Mouse (Mus musculus) brain, embryonic 14.5 days (tissue): ENCODE results near the gene Olfr447. TPM values are rescaled to one million over a fixed set of nuclear protein-coding genes. Genes with fewer than 3 reads are reported as not detected.
A peak's percentile ranks its signal among the peaks of the same experiment; 100 is the strongest.

Experiments used
- DNase-seq: peaks from one replicate; pipeline ENCODE4 v3.0.0-alpha.2; 2011; ENCODE audit warnings: low read depth
- CTCF ChIP-seq: fragments of 200-500 bp; IDR thresholded peaks from 2 replicates; pipeline ENCODE4 v1.5.1; 2012; ENCODE audit warnings: inconsistent platforms, mild to moderate bottlenecking, moderate library complexity, borderline replicate concordance; ENCODE audit not compliant: insufficient read depth, insufficient read length; ENCODE audit errors: extremely low read depth
- POLR2A ChIP-seq: fragments of 200-500 bp; IDR thresholded peaks from 2 replicates; pipeline ENCODE4 v1.6.1; 2012; ENCODE audit warnings: mild to moderate bottlenecking, inconsistent platforms, borderline replicate concordance; ENCODE audit not compliant: poor library complexity, insufficient read depth, insufficient read length, severe bottlenecking; ENCODE audit errors: extremely low read depth
- polyA plus RNA-seq: library from polyadenylated mRNA; depleted of rRNA; stranded (reverse); fragments of >200 nt; gene quantifications from 2 replicates; pipeline ENCODE4 v1.2.3, GENCODE M21; 2012; rRNA removed

The Olfr447 gene
- polyA plus RNA-seq, result not detected in 2 replicates

DNA sequence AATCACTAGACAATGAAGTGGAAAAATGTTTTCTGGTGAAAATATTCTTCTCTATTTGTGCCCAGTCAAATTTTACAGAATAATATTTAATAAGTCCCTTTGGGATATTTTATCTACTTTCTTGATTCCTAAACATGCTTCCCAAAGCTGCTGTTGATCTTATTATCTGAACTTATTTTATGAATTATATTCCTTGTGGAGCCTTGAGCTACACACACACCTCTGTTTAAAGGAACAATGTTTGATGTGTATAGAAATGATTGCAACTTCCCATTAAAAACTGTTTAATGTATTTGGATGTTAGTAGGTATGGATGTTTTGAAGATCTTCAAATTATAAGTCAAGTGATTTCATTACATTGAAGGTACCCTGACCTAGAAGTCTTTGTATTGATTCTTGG lies at the start of gene Olfr447:
Olfr447 (plus strand) TSS at position 301 of the 400 bp plus-strand sequence.
- no peak for TF ChIP-seq POLR2A
- TF ChIP-seq CTCF, result no peak
- DNase-seq, result no peak

DNA sequence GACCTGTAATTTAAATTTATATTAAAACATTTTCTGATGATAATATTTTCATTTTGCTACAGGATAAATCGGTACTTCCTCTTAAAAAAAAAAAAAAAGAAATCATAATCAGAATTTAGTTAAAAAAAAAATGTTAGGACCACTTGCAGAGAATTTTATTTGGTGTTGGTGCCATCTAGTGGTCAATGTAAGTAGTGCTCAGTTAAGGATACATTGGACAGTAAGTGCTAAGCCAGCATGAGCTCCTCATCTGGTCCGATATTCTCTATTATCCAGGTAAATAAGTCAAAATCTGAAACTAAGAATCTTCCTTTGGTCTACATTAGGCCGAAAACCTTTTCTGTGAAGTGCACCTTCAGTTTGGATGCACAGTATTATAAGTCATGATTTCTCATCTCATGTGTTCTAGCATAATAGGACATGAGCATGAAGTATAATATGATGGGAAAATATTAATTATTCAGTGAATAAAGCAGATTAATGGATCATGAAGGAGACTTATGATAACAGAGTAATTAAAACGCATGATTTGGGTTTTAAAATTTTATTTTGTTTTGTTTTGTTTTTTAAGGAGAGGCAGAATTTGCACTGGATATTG lies 48.4 kb upstream of the Olfr447 start:
- DNase-seq, result peak; percentile 83
- TF ChIP-seq CTCF, result peak; percentile 45; the same call in 1 of the 2 replicates
- no peak for TF ChIP-seq POLR2A

DNA sequence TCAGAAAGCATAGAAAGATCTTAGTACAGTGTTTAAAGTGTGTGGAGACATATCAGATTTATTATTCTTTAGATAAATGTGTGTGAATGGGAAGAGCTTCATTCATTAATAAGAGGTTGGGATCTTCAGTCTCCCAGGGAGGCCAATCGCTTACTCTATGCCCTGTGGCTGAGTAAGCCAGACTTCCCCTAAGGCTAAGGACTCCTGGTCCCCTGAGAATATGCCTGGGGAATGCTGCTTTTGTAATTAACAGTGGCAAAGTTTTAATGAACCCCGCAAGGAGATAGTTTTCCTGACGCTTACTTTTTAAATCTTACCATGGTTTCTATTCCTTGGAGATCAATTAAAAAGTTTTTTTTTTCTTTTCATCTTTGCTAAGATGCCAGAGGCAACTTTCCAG lies 39.0 kb upstream of the Olfr447 start:
- TF ChIP-seq CTCF, result no peak
- no peak for TF ChIP-seq POLR2A
- peak; percentile 38 for DNase-seq

DNA sequence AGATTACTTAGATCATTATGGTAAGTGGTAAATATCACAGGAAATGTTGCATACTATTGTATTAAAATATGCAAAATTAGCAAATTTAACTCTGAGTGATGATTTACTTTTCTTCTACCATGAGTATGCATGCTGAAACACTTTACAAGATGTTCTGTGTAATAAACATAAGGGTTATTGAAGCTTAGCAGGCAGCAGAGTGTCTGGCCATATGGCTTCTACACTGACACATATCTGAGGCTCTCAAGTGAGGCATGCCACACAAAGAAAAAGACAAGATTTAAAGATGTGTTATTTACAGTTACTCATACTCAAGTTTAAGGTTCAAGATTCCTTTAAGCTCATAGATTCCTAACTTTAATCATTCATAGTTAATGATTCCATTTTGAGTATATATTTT lies 32.4 kb upstream of the Olfr447 start:
- peak; percentile 17 for DNase-seq
- TF ChIP-seq CTCF (no peak), POLR2A (no peak)

DNA sequence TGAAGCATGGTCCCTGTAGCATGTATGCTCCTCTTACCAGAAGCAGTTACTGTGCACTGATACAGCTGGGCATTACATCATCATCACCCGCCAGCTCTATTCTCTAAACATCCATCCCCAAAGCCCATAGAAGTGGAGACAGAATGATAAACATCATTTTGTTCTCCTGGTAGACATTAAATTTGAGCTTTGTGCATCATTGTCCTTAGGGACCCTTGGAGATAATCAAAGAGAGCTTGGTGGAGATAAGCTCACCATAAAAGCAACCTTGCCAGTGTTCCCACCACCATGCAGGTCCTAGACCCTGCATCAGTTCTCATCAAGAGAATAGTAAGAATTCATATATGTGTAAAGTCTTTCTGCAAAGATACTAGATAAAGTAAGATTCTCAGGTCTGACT lies 18.5 kb upstream of the Olfr447 start, which contains the start of gene Olfr448:
Olfr448 (plus strand) TSS at position 301 of the 400 bp plus-strand sequence.
- TF ChIP-seq POLR2A (no peak), CTCF (no peak)
- no peak for DNase-seq

DNA sequence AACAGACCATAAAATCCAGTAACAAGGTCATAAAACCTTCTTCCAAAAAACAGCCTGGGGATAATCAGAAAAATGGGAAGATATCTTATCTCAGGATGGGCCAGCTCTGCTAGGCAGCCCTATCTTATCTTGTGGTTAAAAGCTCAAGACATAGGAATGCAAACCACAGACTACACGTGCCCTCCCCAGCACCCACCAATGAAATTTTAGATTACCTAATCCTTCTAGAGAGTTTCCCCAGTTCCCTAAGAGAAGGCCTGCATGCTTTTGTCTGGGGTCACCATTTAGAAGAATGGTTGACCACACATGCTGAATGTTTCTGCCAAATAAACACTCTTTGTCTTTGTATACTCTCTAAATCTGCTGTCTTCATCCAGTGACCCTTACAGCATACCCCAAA lies 8.3 kb upstream of the Olfr447 start:
- no peak for DNase-seq
- TF ChIP-seq POLR2A, result no peak
- TF ChIP-seq CTCF, result no peak

DNA sequence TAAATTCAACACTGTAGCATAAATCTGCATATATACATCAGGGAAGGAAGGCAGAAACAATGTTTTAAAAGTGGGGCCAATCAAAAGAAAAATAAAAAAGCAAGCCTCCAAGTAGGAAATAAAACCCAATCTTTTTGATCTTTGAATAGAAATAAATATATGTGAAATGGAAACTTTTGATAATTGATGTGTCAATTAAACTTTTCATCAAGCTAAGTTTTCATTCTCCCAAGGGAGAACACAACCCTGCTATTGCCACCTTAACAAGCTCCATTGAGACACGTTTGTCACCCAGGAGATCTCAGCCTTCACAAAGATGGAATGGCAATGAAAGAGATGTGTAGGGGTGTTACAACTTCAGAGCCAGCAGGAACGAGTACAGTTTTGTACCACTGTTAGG lies 12.4 kb downstream of the Olfr447 start, which contains the start of gene Olfr446:
Olfr446 (plus strand) TSS at position 301 of the 400 bp plus-strand sequence.
- no peak for TF ChIP-seq CTCF
- TF ChIP-seq POLR2A, result no peak
- no peak for DNase-seq

DNA sequence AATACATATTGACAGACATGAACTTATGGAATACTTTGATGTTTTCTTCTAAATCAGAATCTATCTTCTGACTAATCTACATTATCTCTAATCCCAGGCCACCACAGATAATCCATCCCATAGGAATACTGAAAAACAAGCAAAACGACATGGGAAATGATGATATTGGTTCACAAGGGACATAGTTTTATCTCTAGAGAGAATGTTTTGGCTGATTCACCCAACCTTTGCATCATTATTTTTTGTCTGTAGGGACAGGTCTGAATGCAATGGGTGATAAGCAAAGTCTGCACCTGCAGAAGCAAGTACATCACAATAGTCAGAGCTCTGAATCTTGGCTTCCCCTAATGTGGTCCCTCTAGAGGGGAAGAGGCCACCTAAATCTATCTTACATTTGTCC lies 40.1 kb downstream of the Olfr447 start, which contains the start of gene Olfr444:
Olfr444 (plus strand) TSS at position 301 of the 400 bp plus-strand sequence.
- DNase-seq, result no peak
- TF ChIP-seq CTCF (no peak), POLR2A (no peak)

Other genes starting within 250 kb of the Olfr447 start
- gene Tcaf1, start 198.8 kb upstream of the Olfr447 start, polyA plus RNA-seq, result 128 and 153 TPM in 2 replicates
- not detected in 2 replicates for gene Olfr453, start 169.5 kb upstream of the Olfr447 start, polyA plus RNA-seq
- gene Olfr38, start 152.5 kb upstream of the Olfr447 start, polyA plus RNA-seq, result not detected in 2 replicates
- not detected in 2 replicates for gene Olfr452, start 123.8 kb upstream of the Olfr447 start, polyA plus RNA-seq
- not detected in 2 replicates for gene Olfr450, start 96.9 kb upstream of the Olfr447 start, polyA plus RNA-seq
- not detected in 2 replicates for gene Olfr449, start 74.5 kb upstream of the Olfr447 start, polyA plus RNA-seq
- gene Olfr448, start 18.4 kb upstream of the Olfr447 start, polyA plus RNA-seq, result not detected in 2 replicates
- gene Olfr446, start 12.5 kb downstream of the Olfr447 start, polyA plus RNA-seq, result not detected in 2 replicates
- gene Olfr444, start 40.2 kb downstream of the Olfr447 start, polyA plus RNA-seq, result not detected in 2 replicates
- gene Olfr441, start 197.5 kb downstream of the Olfr447 start, polyA plus RNA-seq, result not detected in 2 replicates
- not detected in 2 replicates for gene Olfr237-ps1, start 237.7 kb downstream of the Olfr447 start, polyA plus RNA-seq